Mouse (Mus musculus): Measurements from ENCODE around the gene Gpatch2. TPM values are rescaled to one million over a fixed set of nuclear protein-coding genes. Genes with fewer than 3 reads are reported as not detected.
A peak's percentile ranks its signal among the peaks of the same experiment; 100 is the strongest.

Gpatch2 gene
- polyA plus RNA-seq, 1 experiment from 2014 or later, result 21.9 TPM

- Histone ChIP-seq H3K9ac (no peak overlapping the region), H3K27me3 (0 out of 2 replicates have a peak, but pooled peaks cover 3% of the 10 kb centered on the region), H3K4me2 (replicated peaks) (no peak overlapping the region), H3K4me3 (no peak overlapping the region), H3K9me3 (no peaks in the 10 kb centered on the region), H3K4me1 (0 out of 2 replicates have a peak, but pooled peaks cover 4% of the 10 kb centered on the region), H3K36me3 (no peaks in the 10 kb centered on the region), H3K27ac (no peak overlapping the region)
- 50% methylated on average over 9 of the region's 9 CpGs for WGBS
- ATAC-seq (ENCODE audit: low FRiP score, low read depth), result peak; percentile 48; the same call in 1 of the 2 replicates
Measured at GRCm38 (mm10) chr1:187400834-187401233, 185.5 kb downstream of the Gpatch2 start.

Other genes starting within 250 kb of the Gpatch2 start
- 0.09 and 0.11 TPM in 2 replicates for gene D1Pas1, start 248.1 kb upstream of the Gpatch2 start, polyA plus RNA-seq (2015; fragmentation: Nextera tagmentation; extraction: Ambion mirVana)
- 0.52 and 0.74 TPM in 2 replicates for gene Spata17, start within 50 bp of the Gpatch2 start, polyA plus RNA-seq (2015; fragmentation: Nextera tagmentation; extraction: Ambion mirVana)

Data from limb, embryonic 13.5 days (tissue).